Mouse (Mus musculus) embryo, embryonic 9.5 days (tissue): ENCODE measurements around the gene Slc23a2.

Experiments
- DNase-seq: peaks from one replicate; pipeline ENCODE4 v3.0.0-alpha.2; 2017; ENCODE audit errors: extremely low spot score

The Slc23a2 gene

GRCm38 (mm10) chr2:132048143-132048772 lies 96.7 kb downstream of the Slc23a2 start:
- DNase-seq: no peak

GRCm38 (mm10) chr2:132047364-132047763 lies 97.5 kb downstream of the Slc23a2 start:
- no peak for DNase-seq

DNA sequence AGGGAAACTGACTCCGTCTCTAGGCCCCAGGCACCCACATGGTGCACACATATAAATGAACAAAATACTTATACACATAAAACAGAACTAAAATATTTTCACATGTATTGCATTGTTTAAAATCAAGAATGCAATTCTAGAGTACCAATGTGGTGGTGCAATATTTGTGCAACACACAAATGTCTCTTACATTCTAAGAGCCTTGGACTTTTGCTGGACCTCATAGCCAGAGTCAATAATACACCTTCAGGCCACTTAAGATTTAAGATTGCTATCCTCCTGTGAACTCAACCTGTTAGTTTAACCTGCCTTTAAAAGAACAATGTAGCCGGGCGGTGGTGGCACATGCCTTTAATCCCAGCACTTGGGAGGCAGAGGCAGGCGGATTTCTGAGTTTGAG lies 98.2 kb downstream of the Slc23a2 start:
- no peak for DNase-seq

DNA sequence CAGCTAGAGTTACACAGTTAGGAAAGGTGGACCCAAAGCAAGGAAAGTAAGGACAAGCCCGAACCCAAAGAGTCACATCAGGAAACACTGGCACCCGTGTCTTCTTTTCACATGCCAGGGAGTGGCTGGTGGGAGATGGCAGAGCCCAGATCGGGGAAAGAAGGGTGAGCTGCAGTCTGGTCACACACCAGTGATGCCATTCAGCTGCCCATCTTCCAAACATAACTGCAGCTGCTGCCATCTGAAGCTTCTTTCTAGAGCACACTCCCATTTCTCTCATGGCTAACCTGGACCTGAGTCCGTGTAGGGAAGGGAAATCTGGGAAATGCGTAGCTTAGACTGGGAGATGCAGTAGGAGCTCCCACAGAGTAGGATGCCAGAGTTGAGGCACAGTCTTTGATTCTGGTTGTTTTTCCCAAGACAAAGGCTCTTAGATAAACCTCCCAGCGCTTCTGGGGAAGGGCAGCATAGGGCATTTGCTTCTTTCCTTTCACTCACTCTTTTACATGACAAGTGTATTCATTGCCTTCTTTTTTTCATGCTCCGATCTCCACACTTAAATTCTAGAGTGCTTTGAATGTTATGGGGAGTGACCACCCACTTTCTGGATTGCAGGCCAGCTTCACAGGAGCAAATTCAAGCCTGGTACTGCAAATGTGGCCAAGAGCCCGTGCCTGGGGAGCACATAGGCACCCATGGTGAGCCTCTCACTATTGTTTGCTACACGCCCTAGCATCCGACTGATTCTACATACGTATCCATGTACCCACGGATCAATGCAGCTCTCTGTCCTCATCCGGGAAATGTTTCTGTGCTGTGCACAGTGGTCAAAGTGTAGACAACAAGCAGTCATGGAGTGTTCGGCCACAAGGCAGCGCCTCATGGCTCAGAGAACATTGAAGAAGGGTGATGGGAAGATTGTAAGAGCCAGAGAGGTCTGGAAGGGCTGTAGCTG lies 100.3 kb downstream of the Slc23a2 start:
- DNase-seq: no peak

GRCm38 (mm10) chr2:132043101-132043621 lies 101.7 kb downstream of the Slc23a2 start:
- DNase-seq: no peak

GRCm38 (mm10) chr2:132039894-132040293 lies 105.0 kb downstream of the Slc23a2 start:
- no peak for DNase-seq

GRCm38 (mm10) chr2:132036326-132036725 lies 108.6 kb downstream of the Slc23a2 start:
- no peak for DNase-seq

- DNase-seq: no peak
These were observed 109.5 kb downstream of the Slc23a2 start for GRCm38 (mm10) chr2:132035470-132035835.

DNA sequence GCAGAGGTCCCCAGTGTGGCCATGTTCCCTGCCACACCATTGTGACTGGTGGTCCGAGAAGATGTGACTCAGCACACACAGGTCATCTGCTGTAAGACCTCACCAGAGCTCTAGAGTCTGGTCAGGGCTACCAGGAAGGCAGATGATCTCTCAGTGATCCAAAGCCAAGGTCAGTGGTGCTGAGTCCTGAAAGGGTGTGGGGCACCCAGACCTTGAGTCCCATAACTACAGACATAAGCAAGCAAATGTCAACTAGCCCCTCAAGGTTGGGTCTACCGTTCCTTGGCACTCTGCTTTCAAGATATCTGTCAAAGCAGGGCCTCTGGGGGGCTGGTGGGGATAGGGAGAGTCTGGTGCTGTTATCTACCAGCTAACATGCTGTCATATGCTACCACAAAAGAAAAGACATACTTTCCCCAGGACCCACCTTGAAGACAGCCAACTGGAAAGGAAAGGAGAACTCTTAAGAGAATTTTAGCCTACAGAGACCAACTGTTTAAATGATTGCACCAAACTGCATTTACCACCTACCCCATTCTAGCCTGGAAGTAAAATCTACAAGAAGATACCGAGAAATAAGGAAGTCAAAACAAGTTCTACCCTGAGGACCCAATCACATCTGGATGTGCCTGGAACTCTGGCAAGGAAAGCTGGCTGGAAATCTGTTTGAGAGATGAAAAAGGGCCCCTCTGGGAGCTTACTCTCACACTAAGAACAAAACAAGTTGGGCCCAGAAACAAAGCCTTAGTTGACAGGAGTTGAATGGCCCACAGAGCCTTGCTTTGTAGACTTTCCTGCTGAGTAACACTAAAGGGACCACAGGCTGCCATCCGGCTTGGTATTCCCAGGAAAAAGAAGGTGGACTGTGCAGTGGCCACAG lies 110.1 kb downstream of the Slc23a2 start:
- DNase-seq: no peak

GRCm38 (mm10) chr2:132031364-132032095 lies 113.4 kb downstream of the Slc23a2 start:
- no peak for DNase-seq

DNA sequence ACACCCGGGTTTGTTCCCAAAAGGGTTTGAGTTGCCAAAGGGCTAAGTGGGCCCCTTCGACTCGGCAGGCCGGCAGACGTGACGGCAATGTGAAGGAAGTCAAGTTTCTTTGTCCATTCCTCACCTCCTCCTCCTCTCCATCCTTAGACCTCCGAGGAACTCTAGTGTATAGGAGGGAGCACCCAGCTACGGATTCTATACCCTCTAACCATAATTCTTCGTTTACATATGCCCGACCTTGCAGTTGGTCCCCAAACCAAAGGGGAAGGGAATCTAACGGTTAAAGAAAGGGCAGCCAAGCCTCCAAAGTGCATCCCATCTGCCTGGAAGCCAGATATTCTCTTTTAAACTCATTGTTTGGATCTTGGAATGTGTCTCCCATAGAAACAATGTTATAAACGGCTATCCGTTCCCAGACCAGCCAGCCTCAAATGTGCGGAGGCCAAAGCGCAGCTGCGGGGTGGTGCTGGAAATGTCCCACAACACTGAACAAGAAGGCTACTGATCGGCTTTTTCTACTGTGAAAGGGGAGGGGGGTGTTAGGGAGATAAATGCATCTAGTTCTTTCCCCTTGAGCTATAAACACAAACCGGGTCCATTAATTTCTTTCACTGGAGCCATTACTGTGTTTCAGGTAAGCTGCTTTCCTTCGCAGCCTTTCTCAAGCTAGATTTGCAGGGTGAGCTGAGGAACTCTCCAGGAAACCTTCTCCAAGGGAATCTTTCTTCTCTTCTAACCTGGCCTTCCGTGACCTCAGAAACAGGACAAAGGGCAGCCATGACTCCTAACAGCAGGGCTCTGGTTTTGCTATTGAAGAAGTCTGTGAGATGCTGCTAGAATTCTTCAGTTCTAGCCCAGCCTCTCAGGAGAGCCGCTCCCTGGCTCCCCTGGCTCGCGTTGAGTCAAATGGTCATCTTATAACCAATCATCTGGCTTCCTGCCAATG lies 114.2 kb downstream of the Slc23a2 start:
- DNase-seq: peak; percentile 38

GRCm38 (mm10) chr2:132029646-132030417 lies 115.1 kb downstream of the Slc23a2 start, which contains the start of gene Rassf2:
Gene Rassf2, minus strand, starts transcription at chr2:132030258.
- DNase-seq: peak; percentile 96

DNA sequence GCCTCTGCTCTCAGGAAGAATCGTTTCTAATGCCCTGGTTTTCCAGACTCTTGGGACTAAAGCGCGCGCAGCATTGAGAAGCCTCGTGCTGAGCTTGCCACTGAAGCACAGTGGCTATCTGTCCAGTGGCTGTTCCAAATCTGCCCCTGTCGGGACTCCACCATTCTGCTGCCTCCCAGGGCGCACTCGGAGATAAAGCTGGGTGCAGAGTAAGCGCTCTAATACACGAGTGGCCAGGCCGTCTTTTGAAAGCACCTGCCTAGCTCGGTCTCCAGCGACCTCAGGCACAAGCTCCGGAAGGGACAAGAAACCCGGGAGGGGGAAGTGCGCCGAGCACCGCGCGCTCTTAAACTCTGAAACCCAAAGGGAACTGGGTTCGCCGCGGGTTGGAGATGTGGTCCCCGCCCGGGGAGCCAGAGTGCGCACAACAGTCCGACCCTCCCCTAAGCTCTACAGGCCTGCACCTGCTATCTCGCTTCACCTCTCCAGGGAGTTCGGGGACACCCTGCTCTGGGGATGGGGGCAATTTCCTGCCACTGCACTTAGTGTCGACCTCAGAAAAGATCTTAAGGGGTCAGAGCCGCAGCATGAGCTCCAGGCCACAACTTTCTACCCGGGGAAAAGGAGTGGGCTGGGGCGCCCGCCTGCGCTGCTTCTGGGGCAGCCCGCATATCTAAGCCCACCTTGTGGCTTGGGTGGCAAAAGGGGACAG lies 115.9 kb downstream of the Slc23a2 start:
- DNase-seq: peak; percentile 62

DNA sequence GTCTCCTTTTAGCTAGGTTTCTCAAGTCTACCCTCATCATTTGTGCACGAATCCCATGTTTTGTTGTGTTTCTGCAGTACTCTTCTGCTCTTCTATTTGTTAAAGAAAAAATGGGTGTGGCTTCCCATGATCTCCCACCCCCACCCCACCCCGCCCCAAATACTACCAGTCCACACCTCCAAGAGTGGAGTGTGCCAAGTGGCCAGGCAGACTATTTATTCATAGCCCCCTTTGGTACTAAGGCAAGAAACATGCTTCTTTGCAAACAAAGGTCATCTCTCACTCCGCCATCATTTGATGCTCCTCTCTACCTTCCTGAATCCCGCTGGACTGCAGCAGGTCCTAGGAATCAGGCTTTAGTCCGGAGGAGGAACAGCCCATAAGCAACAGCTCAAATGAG lies 116.8 kb downstream of the Slc23a2 start:
- DNase-seq: no peak

- no peak for DNase-seq
These were observed 117.5 kb downstream of the Slc23a2 start for GRCm38 (mm10) chr2:132027366-132027765.

- no peak for DNase-seq
These were observed 120.9 kb downstream of the Slc23a2 start for GRCm38 (mm10) chr2:132024028-132024427.

- no peak for DNase-seq
These were observed 122.3 kb downstream of the Slc23a2 start for GRCm38 (mm10) chr2:132022621-132023020.

DNA sequence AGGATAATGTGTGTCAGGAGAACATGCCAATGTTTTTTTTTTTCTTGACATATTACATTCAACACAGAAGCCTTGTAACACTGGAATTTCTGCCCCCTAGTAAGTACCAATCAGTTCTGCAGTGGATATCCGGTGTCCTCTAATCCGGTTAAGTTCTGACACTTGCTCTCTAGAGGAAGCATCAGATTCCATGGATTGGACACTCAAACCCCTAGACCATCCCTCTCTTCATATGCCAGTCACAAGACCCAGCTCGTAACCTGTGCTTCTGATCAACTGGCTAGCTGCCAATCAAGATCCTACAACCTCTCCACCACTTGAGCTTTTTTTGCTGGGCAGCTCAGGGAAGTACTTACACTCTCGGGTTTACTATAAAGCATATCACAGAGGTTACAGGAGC lies 123.3 kb downstream of the Slc23a2 start:
- DNase-seq: no peak
